Mouse (Mus musculus): Measurements from ENCODE around the gene Dppa5a.
"Not testable (repeated sequence)": the region's sequence is repeated elsewhere in the genome, so short reads cannot be mapped to it uniquely, and the experiment has no call there.

Gene Dppa5a

DNA sequence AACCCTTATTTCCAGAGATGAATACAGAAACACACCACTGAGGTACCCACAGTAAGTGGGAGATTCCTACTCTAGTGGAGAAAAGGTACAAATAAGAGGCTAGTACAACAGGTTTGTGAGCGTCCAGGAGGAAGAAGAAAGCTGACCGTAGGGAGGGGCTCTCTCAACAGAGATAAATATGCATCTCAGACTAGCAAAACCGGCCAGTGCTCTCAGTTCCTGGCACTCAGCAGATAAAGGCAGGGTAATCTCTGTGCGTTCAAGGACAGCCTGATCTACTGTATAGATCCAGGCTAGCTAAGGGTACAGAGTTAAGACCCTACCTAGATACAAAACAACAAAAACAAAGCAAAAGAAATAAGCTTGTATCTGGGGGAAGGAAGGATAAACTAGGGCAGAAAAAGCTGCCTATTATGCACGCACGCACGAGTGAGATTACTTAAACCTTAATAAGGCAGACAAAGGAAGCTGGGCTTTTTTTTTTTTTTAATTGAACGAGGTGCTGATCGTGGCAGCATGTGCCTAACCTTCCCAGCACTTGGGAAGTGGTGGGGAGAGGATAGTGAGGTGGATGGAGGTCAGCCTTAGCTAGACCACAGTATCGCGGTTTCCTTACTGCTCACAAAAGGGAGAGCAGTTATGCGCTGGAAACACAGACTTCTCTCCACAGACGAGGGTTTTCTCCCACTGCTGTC is 2.0 kb downstream of the Dppa5a start:
- DNase-seq (ENCODE audit: low spot score in 2 of 2): no peak

DNA sequence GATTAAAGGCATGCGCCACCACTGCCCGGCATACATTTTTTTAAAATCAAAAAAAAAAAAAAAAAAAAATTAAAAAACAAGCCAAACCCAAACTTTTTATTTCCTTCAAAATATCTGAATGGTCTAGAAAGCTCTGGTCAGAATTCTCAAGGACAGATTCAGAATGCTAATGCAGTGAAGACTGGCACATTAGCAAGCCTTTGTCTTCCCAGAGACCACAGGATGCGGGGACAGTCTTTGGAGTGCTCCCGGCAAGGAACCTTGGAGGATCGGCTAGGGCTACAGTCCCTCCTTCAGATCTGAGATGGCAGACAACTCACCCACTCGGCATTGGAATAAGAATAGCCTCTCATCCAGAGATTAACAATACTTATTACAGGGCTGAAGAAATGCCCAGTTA is 3.3 kb downstream of the Dppa5a start:
- no peak for DNase-seq (ENCODE audit: low spot score in 2 of 2)

DNA sequence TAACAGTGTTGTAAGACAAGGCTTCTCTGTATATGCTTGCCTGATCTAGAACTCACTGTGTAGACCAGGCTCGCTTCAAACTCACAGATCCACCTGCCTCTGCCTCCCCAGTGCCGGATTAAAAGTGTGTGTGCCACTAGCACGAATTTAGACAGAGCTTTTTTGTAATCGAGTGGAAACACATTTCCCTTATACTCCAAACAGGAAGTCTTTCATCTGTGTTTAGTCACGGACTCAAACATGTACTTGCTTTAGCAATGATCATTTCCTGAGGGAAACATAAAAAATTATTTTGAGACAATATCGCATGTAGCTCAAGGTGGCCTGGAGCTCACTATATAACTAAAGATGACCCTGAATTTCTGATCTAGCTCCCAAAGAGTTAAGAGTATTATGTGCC is 4.6 kb downstream of the Dppa5a start:
- no peak for DNase-seq (ENCODE audit: low spot score in 2 of 2)

DNA sequence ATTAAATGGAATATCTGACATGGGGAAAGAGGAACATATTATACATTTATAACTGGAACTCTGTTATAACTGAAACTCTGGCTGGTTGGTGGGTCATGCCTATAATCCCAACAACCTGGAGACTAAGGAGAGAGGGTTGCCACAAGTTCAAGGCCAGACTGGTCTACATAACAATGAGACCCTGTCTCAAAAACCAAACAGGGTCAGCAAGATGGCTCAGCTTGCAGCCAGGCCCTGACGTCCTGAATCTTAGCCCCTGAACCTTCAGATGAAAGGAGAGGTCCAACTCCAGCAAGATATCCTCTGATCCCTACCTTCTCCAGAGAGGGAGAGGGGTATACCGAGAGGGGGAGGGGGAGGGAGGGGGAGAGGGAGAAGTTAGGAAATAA is 7.5 kb downstream of the Dppa5a start:
- no peak for DNase-seq (ENCODE audit: low spot score in 2 of 2)

DNA sequence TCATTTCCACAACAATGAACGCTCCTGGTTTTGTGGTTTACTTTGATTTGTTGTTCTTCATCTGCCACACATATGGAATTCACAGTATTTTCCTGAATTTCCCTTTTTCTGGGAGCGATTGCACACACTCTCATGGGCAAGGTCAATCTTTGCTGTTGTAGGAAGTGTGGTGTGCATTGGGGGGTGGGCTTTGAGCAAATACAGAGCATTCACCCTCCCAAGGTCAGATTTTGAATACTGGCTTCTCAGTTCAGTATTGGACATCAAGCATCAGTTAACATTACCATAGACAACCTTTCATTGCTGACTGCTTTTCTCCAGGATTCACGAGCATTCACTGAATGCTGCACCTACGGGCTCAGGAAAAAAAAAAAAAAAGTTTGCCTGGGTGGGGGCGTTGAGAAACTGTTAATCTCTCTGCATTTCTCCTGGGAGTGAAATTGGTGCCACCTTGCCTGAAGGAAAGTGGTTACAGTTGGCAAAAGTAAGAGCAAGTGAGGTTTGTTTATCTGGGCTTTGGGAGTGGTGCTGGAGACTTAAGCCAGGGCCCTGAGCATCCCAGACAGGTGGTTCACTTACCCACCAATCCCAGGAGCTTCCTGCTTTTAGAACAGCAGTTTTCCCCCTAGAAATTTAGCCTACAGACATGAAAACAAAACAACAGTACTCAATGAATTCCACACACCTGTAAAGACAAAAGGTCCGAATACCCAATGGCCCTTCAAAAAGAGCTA is 8.1 kb downstream of the Dppa5a start:
- DNase-seq (ENCODE audit: low spot score in 2 of 2): no peak

DNA sequence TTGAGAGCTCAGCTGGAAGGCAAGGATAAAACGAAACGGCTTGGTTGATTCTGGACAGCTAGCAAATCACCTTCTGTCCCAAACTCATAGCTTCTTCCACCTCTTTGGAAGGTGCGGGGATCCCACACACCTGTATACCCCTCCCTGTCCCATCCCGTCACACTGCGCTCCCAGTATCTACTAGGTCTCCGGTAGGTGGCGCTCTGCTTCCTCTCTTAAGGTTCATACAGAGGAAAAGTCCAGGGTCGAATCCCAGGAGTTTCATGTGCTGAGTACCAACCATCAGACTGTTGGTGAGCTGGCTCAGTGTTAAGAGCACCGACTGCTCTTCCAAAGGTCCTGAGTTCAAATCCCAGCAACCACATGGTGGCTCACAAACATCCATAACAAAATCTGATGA is 9.9 kb downstream of the Dppa5a start:
- peak; percentile 21 to 40 for DNase-seq (ENCODE audit: low spot score in 2 of 2)

DNA sequence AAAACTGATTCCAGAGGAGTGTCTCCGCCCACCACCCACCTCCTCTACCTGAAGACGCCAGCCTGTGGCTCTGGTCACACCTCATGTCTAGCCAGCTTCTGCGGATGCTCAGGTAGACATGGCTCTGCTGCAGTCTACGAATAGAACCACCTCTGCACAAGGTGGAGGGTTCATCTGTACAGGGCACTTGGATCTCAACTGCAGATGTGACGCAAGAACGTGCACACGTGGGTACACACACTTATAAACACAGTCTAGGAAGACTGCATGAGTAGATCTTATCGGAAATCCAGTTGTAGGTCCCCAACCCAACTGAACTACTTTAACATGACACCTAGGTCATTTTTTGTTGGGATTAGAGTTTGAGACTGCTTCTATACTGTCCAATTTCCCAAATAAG is 12.4 kb downstream of the Dppa5a start, which contains the start of gene Gsta2:
Gene Gsta2 (minus strand): TSS at position 178 of the 400 bp plus-strand sequence.
- no peak for DNase-seq (ENCODE audit: low spot score in 2 of 2)

DNA sequence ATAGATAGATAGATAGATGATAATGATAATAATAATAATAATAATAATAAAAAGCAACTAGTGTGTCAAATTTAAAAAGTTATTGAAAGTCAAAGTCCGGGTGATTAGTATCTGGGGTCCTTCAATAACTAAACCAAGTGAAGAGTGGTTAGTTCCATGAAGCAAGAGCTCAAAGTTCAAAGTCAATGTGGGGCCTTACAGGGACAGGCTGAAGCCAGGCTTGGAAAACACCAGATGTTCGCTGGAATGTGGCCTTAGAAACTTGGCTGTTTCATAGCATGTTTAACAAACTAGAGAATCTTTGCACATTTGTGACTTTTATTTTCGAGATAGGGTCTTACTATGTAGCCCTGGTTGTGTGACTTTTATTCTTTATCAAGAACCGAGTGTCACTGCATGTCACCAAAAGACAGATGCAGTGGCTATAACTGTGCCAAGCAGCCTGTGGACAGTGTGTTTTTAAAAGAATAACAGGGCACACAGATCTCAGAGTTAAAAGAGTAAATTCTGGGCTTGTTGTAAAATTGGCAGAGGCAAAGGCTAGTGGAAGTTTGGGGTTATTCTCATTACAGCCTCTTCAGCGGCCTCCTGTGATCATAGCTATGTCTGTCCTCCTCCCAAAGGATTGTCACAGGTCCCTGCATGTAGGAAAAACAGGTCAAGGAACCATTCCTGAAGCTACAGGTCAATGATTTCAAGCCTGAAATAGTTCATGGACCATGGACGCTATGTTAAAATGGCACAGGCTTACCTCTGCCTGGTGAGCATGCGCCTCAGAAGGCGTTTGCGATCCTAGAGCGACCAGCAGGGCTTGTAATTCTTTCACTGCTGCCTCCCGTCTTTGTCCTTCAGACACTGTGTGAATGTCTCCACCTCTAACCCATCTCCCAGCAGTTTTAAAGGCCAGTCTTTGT is 13.1 kb downstream of the Dppa5a start:
- DNase-seq (ENCODE audit: low spot score in 2 of 2): no peak

DNA sequence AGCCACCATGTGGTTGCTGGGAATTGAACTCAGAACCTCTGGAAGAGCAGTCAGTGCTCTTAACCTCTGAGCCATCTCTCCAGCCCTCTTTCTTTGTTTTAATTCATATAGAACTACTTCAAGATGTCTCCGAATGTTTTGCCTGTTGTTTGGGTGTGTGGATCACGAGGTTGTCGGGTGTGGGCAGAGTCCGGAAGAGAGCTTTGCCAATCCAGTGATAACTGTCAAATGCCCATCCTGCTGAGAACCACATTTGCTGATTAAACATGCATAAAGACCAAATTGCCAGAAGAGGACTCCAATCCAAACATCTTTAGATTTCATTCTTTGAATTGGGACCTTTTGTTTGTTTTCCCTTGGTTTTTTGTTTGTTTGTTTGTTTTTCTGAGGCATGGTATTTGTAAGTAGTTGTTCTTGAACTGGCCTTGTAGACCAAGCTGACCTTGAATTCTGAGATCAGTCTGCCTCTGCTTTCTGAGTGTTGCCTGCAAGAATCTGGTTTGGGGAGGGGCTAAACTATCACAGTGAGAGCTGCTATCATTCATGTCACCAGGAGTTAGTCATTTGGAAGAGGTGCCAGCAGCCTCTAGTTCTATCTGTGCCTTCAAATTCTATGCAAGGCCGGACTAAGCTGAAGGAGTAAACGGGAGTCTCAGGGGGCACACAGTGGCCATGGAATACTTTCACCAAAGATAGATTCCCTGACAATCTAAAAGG is 16.3 kb downstream of the Dppa5a start:
- DNase-seq (ENCODE audit: low spot score in 2 of 2): no peak

DNA sequence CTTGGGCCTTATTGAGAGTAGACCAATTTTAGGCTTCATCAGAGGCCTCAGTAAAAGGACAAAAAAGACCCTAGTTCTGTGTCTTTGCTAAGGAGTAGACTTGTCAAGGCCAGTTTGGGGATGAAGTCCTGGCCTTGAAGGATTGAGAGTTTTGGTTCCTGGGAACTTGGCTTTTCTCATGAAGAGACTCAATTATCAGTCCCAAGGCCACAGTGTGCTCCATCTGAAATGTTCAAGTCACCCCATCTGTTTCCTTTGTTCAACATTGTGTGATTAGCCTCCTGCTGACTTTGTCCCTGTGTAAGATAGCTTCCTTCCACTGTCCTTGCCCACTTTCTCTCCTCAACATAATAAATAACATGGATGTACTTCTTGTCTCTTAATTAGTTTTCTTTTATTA is 18.0 kb downstream of the Dppa5a start:
- DNase-seq (ENCODE audit: low spot score in 2 of 2): not testable (repeated sequence)

DNA sequence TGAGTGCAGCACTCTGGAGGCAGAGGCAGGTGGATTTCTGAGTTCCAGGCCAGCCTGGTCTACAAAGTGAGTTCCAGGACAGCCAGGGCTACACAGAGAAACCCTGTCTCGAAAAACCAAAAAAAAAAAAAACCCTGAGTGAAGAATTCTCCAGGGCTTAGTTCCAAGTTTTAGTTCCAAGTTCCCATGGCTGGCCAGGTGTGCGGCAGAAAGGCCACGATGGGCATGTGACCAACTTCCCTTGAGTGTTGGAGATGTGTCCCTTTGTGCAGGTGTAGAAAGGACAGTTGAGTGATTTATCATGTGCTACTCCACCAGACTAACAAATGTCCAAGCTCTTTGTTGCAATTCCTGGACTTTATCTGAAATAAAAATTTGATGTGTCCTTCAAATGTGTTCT is 18.8 kb downstream of the Dppa5a start:
- not testable (repeated sequence) for DNase-seq (ENCODE audit: low spot score in 2 of 2)

DNA sequence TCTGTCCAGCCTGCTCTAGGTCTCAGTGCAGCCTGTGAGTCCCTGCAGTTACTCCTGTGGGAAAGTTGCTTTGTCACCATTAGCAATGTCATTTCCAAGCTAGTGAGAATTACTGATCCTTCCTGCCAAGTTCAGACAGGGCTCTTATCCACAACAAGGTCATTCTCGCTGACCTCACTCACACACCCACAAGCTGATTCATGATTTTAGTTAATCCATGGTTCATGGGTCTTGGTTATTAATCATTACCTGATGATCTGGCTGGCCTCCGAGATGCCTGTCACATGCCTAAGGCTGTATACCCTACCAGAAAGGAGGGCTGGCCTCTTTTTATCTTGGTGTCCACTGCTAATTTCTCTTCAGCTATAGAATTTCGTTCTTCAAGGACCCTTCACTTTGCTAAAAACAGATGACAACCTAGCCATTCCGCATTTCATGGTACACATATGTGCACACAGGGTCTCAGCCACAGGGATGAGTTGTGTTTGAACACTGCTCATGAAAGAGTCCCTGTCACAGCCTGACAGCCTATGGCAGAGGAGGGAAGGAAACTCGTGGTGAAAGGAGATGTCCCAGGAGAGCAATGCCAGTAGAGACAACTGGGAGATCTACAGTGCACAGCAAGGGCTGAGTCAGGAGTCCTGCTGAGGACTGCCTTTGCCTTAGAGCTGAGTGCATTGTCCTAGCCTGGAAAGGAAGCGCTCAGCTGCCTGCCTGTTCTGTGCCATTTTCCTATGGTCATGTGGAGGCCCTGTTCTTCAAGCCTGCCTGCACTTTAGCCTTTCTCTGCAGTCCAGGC is 19.6 kb downstream of the Dppa5a start:
- not testable (repeated sequence) for DNase-seq (ENCODE audit: low spot score in 2 of 2)

DNA sequence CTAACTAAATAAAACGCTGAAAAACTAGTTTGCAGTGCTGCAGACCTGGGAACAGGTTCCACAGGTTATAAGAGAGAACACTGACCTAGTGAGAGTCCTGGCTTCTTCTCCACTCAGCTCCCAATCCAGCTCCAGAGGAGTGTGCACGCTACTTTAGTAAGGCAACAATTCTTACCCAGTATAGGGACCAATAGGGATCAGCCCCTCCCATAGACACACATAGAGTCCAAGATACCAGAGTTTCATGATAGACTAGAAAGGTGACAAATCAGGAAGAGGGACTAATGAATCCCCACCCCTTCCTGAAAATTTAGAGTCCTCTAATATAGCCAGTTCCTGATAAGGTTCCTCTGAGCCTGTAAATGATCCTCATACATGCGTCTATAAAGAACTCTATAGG is 21.0 kb downstream of the Dppa5a start:
- no peak for DNase-seq (ENCODE audit: low spot score in 2 of 2)

DNA sequence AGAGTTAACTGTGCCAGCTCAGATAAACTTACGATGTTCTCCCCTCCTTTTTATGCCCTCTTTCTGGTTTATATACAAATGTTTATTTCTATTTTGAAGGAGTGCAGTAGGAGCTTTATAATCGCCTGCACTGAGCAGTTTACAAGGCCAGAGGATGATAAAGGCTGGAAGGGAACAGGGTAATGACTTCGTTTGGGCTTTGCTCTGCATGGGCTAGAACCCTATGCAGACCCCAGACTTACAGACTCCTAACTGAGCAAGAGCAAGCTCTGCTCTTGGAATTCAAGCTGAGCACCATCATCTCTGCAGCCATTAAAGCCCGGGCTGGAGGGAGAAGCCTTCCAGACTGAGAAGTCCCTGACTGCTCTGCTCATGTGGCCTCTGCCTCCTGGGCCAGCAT is 22.7 kb downstream of the Dppa5a start:
- DNase-seq (ENCODE audit: low spot score in 2 of 2): not testable (repeated sequence)

DNA sequence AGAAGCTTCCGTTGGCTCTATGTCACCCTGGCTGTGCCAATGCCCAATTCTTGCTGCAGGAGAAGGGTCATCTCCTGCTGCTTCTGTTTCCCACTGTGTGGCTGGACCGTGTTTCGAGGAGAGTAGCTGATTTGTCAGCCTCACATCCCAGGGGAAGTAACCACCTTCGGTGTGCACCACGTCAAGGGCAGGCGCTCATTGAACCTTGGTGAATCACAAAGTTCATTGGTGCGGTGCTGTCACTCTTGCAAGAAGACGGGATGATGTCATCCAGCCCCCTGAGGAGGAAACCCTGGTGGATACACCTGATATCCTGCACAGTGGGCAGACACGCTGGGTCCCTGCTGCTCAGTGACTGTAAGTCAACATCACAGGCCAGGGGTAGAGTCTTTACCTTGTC is 24.9 kb downstream of the Dppa5a start:
- not testable (repeated sequence) for DNase-seq (ENCODE audit: low spot score in 2 of 2)

DNA sequence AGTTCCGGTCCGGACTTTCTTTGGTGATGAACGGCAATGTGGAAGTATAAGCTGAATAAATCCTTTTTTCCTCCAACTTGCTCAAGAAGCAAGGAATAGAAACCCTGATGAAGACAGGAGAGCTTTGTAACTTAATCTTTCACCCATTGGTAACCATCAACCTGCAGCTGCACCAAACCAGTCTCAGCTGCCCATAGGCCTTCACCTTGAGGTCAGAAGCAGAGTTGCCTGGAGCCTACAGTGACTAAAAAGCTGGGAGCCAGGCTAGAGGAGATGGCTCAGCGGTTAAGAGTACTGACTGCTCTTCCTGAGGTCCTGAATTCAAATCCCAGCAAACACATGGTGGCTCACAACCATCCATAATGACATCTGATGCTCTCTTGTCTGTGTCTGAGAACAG is 25.5 kb downstream of the Dppa5a start:
- not testable (repeated sequence) for DNase-seq (ENCODE audit: low spot score in 2 of 2)

DNA sequence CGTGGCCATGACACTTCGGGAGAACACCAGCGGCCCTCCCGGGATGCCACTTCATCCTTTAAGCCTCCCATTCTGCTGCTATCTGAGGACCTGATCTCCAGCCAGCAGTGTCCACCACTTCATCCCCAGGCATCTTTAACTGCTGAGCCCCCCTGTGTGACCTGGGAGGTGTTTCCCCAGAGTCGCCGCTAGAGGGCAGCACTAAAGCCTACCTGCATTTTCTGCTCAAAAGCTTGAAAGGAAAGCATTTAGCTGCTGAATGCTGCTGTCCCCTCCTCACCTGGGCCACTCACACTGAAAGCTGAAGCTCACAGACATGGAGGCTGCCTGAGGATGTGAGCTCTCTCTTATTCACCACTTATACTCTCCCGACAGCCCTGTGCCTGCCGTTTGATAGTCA is 27.7 kb downstream of the Dppa5a start:
- DNase-seq (ENCODE audit: low spot score in 2 of 2): peak; percentile 25 to 34

DNA sequence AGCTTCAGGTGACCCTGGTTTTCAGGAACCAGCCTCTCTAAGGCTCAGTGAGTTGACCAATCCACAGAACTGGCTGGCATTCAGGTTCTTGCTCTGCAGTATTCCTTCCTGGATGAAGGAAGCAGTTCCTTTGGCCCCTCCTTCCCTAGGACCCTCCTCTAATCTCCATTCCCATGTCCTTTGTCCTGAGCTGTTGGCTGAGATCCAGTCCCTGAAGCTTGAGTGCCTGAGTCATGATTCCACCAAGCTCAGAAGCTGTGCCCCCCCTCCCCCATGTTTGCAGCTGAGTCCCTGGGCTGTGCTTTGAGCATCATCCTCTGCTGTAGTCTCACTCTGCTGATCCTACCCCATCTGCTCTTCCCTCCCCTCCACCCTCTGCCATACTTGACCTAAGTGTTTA is 30.9 kb downstream of the Dppa5a start:
- DNase-seq (ENCODE audit: low spot score in 2 of 2): not testable (repeated sequence)

DNA sequence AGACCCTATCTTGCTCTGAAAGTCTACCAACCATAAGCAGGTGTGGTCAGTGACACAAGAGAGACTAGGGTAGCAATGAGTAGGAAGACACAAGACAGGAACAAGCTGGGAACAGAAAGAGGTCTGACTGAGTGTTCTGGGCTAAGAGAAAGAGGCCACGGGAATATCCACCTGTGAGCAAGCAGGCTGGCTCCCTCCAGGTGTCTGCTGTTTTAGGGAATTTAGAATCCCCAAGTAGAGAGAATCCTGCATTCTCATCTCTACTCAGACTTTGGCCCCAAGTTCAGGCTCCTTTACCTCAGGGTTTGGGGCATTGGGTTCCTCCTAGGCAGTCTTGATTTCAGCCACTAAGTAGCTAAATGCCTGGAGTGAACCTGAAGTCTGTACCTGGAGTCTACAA is 40.7 kb downstream of the Dppa5a start, which contains the start of gene Omt2b:
Gene Omt2b (plus strand): TSS at position 301 of the 400 bp plus-strand sequence.
- not testable (repeated sequence) for DNase-seq (ENCODE audit: low spot score in 2 of 2)

DNA sequence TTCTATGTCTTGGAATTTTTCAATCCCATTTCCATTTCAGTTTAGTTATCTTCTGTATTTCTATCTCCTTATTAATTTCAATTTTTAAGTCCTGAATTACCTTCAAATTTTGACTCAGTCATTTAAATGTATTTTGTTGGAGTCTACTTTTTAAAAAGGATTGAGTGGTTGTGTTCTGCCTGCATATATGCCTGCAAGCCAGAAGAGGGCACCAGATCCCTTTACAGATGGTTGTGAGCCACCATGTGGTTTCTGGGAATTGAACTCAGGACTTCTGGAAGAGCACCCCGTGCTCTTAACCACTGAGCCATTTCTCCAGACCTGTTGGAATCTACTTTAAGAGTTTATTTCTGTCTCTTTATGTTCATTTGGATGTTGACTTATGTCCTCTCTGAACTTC is 48.5 kb downstream of the Dppa5a start:
- no peak for DNase-seq (ENCODE audit: low spot score in 2 of 2)

Data from natural killer cell, adult 2 months (primary cell).